Mouse (Mus musculus) Muller cell, postnatal 12 days (primary cell): ENCODE measurements around the gene Ppat.
"Not testable (repeated sequence)": the region's sequence is repeated elsewhere in the genome, so short reads cannot be mapped to it uniquely, and the experiment has no call there.

Source experiments
- DNase-seq: peaks from one replicate; pipeline ENCODE4 v3.0.0-alpha.2; 2015; ENCODE audit errors: inconsistent ontology term

The Ppat gene

GRCm38 (mm10) chr5:76947758-76948157 lies 3.6 kb downstream of the Ppat start:
- no peak for DNase-seq

- DNase-seq = no peak
Measured at GRCm38 (mm10) chr5:76947142-76947541, 4.2 kb downstream of the Ppat start.

- DNase-seq = no peak
Measured at GRCm38 (mm10) chr5:76945678-76946033, 5.7 kb downstream of the Ppat start.

GRCm38 (mm10) chr5:76944965-76945677 lies 6.3 kb downstream of the Ppat start:
- DNase-seq = no peak

GRCm38 (mm10) chr5:76942505-76942904 lies 8.9 kb downstream of the Ppat start:
- no peak for DNase-seq

- DNase-seq = no peak
Measured at GRCm38 (mm10) chr5:76941975-76942374, 9.4 kb downstream of the Ppat start.

GRCm38 (mm10) chr5:76939717-76940116 lies 11.7 kb downstream of the Ppat start:
- no peak for DNase-seq

- DNase-seq = no peak
Measured at GRCm38 (mm10) chr5:76929180-76929877, 22.0 kb downstream of the Ppat start.

GRCm38 (mm10) chr5:76928124-76928832 lies 23.1 kb downstream of the Ppat start:
- DNase-seq = no peak

- DNase-seq = no peak
Measured at GRCm38 (mm10) chr5:76924296-76924695, 27.1 kb downstream of the Ppat start.

GRCm38 (mm10) chr5:76923428-76923827 lies 27.9 kb downstream of the Ppat start:
- peak; percentile 40 for DNase-seq

- peak; percentile 9 for DNase-seq
Measured at GRCm38 (mm10) chr5:76922833-76923232, 28.5 kb downstream of the Ppat start.

GRCm38 (mm10) chr5:76912522-76912921 lies 38.9 kb downstream of the Ppat start:
- not testable (repeated sequence) for DNase-seq

- no peak for DNase-seq
Measured at GRCm38 (mm10) chr5:76910807-76911206, 40.6 kb downstream of the Ppat start.

- peak; percentile 4 for DNase-seq
Measured at GRCm38 (mm10) chr5:76906155-76906499, 45.3 kb downstream of the Ppat start.

GRCm38 (mm10) chr5:76905405-76906154 lies 45.8 kb downstream of the Ppat start, which contains the start of gene Aasdh:
TSS of gene Aasdh (minus strand) at chr5:76905514.
- peak; percentile 98 for DNase-seq

GRCm38 (mm10) chr5:76904713-76905404 lies 46.5 kb downstream of the Ppat start:
- DNase-seq = no peak

GRCm38 (mm10) chr5:76902131-76902530 lies 49.2 kb downstream of the Ppat start:
- no peak for DNase-seq

GRCm38 (mm10) chr5:76893084-76893483 lies 58.3 kb downstream of the Ppat start:
- DNase-seq = no peak

GRCm38 (mm10) chr5:76892608-76893007 lies 58.8 kb downstream of the Ppat start:
- no peak for DNase-seq

- no peak for DNase-seq
Measured at GRCm38 (mm10) chr5:76887011-76887410, 64.4 kb downstream of the Ppat start.
